Mouse (Mus musculus): ENCODE measurements around the gene Ecpas.

Ecpas gene

GRCm38 (mm10) chr4:58911069-58911830 lies 1.3 kb downstream of the Ecpas start:
- DNase-seq (ENCODE audit: low spot score), result peak; percentile 58

GRCm38 (mm10) chr4:58910175-58911068 lies 2.1 kb downstream of the Ecpas start:
- no peak for DNase-seq (ENCODE audit: low spot score)

- no peak for DNase-seq (ENCODE audit: low spot score)
Measured at GRCm38 (mm10) chr4:58907453-58907852, 5.1 kb downstream of the Ecpas start.

DNA sequence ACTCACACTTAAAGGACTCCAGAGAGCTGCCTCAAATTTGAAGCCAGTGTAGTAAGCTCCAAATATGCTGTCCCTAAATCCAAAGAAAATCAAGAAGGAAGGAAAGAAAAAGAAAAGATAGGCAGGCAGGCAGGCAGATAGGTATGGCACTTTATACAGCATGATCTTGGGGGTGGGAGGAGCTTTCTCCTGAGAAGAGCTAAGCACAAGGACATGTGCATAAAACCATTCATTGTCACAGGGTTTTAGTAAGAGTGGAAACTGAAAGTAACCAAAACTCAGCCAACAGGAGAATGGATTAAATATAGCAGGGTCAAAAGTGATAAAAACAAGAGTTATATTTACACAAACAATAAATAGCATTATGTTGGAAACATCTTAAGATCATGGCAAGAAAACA lies 14.2 kb downstream of the Ecpas start:
- peak; percentile 10 for DNase-seq (ENCODE audit: low spot score)

DNA sequence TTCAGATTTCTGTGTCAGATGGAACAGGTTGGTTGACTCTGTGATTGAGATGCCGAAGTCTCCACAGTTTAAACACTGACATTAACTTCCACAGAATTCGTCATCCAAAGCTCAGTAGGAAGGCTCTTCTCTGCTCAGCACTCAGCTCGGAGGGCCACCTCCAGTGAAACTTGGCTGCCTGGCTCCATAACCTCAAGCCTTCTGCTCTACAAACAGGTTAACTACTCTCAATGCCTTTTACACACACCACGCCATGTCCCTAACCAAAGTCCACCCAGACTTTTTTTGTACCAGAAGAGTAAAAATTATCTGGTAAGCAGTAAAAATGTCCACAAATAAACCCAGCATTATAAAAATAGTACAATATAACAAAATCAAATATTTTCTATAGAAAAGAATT lies 15.1 kb downstream of the Ecpas start:
- no peak for DNase-seq (ENCODE audit: low spot score)

DNA sequence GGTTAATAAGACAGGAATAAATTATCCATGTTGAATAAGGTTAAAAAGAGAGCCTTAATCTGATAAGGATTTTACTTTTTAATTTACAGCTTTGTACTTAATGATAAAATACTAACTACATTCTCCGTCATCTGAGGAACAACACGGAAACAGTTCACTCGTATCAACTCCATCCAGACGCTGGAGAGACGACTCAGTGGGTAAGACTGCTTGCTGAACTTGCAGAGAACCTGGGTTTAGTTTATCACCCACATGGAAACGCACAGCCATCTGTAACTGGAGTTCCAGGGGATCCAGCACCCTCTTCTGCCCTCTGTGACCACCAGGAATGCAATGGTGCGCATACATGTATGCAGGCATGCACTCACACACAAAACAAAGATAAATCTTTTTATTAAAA lies 18.1 kb downstream of the Ecpas start:
- DNase-seq (ENCODE audit: low spot score), result no peak

DNA sequence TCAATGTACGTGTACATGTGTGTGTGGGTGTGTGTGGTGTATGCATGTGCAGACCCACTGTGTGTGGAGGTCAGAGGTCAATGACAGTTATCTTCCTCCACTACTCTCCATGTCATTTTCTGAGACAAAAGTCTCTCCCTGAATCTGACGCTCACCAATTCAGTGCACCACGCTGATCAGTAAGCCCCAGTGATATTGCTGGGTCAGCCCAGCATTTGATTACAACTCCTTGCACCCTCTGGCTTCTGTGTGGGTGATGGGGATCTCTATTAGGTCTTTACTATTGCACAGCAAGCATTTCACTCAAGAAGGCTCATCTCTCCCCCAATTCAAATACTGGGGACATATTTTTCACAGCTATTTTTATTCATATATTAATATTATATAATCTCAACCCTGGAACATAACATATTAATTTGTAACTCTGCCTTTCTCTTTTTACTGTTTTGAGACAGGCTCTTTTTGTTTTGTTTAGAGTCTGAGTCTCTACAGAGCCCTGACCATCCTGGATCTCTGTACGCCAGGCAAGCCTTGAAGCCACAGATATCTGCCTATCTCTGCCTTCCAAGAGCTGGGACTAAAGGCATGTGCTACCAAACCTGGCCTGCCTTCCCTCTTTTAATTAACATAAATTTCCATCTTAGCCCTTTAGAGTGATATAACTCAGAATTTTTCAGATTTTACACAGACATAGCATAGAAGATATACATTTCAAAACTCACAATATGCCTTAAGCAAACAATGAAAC lies 22.3 kb downstream of the Ecpas start:
- no peak for DNase-seq (ENCODE audit: low spot score)

- DNase-seq (ENCODE audit: low spot score), result no peak
Measured at GRCm38 (mm10) chr4:58888568-58888967, 24.0 kb downstream of the Ecpas start.

GRCm38 (mm10) chr4:58887626-58888025 lies 24.9 kb downstream of the Ecpas start:
- DNase-seq (ENCODE audit: low spot score), result no peak

GRCm38 (mm10) chr4:58886778-58887177 lies 25.8 kb downstream of the Ecpas start:
- no peak for DNase-seq (ENCODE audit: low spot score)

DNA sequence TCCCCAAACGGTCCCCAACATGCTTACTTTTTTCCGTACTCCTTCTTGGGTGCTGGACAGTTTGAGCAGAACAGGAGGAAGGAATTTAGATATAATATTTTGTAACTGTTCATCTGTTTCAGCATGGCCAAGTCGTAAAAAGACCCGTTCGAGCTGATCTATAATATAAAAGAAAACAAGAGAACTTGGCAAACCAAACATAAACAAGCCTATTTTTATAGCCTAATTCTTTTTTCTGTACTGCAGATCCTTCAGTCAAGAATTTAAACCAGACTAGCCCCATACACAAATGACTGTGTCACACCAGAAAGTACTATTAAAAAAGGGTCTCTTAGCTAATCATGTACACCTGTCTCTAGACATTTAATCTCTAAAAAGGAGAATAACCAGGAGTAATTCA lies 27.2 kb downstream of the Ecpas start:
- DNase-seq (ENCODE audit: low spot score), result no peak

DNA sequence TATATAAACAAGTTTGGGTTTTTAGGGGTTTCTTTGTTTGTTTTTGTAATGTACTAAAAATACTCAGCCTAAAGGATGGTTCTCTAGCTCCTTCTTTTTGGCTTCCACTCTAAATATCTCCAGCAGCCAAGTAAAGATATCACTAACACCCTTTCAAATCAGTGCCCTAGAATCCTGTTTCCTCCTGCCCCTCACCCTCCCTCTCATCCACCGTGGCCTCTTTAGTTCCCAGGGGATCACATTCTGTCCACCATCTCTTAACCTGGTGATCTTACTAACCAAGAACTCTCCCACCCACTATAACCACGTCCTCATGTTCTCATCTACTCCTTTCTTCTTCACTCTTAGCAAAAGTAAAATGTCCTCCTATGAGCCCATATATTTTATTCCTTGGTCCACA lies 28.7 kb downstream of the Ecpas start:
- DNase-seq (ENCODE audit: low spot score), result no peak

GRCm38 (mm10) chr4:58874373-58874772 lies 38.2 kb downstream of the Ecpas start:
- DNase-seq (ENCODE audit: low spot score), result no peak

GRCm38 (mm10) chr4:58867242-58867641 lies 45.3 kb downstream of the Ecpas start:
- no peak for DNase-seq (ENCODE audit: low spot score)

GRCm38 (mm10) chr4:58832908-58833307 lies 79.6 kb downstream of the Ecpas start:
- DNase-seq (ENCODE audit: low spot score), result no peak

DNA sequence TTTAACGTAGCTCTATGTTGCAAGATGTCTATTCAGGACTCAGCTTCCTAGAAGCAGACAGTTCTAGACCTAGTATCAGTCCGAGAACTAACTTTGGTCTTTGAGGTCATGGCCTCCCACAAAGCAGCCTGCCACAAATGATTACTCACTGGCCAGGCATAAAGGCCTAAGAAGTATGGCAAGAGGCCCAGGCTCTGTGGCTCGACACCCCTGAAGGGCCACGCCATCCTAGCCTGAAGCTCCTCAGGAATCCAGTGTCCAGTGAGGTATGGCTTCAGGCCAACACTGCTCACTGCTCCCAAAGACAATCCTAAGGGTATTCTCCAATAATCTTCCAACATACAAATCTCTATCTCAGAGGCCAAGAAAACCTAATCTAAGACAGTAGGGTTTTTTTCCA lies 86.6 kb downstream of the Ecpas start:
- no peak for DNase-seq (ENCODE audit: low spot score)

- no peak for DNase-seq (ENCODE audit: low spot score)
Measured at GRCm38 (mm10) chr4:58787616-58788015, 124.9 kb downstream of the Ecpas start, which contains the start of gene Olfr267. Gene Olfr267 (minus strand): TSS chr4:58787716.

GRCm38 (mm10) chr4:58786659-58787058 lies 125.9 kb downstream of the Ecpas start:
- DNase-seq (ENCODE audit: low spot score), result no peak

GRCm38 (mm10) chr4:58763417-58763816 lies 149.1 kb downstream of the Ecpas start:
- no peak for DNase-seq (ENCODE audit: low spot score)

DNA sequence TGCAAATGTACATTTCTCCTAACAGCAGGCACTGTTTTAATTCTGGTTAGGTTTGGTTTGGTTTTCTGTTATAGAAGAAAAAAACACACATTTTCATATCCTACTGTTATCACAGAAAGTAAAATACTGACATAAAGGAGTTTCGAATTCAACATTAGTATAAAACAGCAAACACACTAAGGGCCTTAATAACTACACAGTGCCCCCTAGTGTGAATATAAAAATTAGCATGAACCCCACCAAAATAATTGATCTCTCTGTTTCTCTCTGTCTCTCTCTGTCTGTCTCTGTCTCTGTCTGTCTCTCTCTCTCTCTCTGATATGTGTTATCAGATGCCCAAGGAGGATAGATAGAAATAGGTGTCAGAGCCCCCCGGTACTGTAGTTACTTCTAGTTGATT lies 163.0 kb downstream of the Ecpas start:
- DNase-seq (ENCODE audit: low spot score), result no peak

DNA sequence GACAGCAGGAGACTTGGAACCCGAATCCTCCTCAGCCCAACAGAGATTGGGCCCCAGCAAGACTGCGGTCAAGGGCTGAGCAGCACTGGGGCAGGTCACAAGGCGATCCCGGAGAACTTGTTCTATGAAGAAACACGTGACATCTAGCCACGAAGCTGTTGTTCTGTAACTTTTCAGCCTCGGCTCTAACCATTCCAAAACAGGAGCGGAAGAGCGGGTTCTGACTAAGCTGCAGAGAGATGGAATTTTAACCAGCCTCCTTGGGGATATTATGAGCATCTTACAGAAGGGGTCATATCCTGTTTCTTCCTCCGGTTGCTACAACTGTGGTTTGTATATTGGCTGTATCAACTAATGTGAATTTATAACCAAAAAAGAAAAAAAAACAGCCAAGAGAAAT lies 163.4 kb downstream of the Ecpas start:
- DNase-seq (ENCODE audit: low spot score), result no peak

Measured in T-cell, adult 2 months (primary cell).